Mouse (Mus musculus) adrenal gland, adult 18-20 months (tissue): Measurements from ENCODE around the gene Mrpl27. TPM values are rescaled to one million over a fixed set of nuclear protein-coding genes. Genes with fewer than 3 reads are reported as not detected.
A peak's percentile ranks its signal among the peaks of the same experiment; 100 is the strongest.
"Not testable (repeated sequence)": the region's sequence is repeated elsewhere in the genome, so short reads cannot be mapped to it uniquely, and the experiment has no call there.

Source experiments
- DNase-seq, 2 experiments: peaks; one replicate each; pipeline ENCODE4 v3.0.0; 2021 to 2022; ENCODE audit warnings: low spot score in 2 of 2
- long read RNA-seq, 2 experiments: library from polyadenylated mRNA; stranded (forward); transcript quantifications; one replicate each; pipeline ENCODE4 v2.0.0; 2021
- total RNA-seq, 2 experiments: library from RNA; stranded (reverse); gene quantifications; 1 replicate in 1 of 2; 2 replicates in 1 of 2; pipeline ENCODE4 v1.2.3; 2021

Mrpl27 gene
- 10 to 100 TPM; 65.8 to 73.0 TPM for total RNA-seq
- long read RNA-seq, experiment 1, transcript Mrpl27-201 (4 exons, 756 nt), result major isoform, 15 of 16 reads
- long read RNA-seq, experiment 1, partial matches to known transcripts, result 1 of 16 reads
- long read RNA-seq, experiment 1, other reads (novel, unspliced or antisense), result 0 of 16 reads
- long read RNA-seq, experiment 2, transcript Mrpl27-202 (4 exons, 439 nt), result minor isoform, 6 of 92 reads
- long read RNA-seq, experiment 2, transcript Mrpl27-201 (4 exons, 756 nt), result major isoform, 77 of 92 reads
- long read RNA-seq, experiment 2, partial matches to known transcripts, result 3 of 92 reads
- long read RNA-seq, experiment 2, other reads (novel, unspliced or antisense), result 5 of 92 reads

- DNase-seq, result peak; percentile 83 to 86
These were observed at the start of gene Mrpl27, which contains the start of gene Eme1 for GRCm38 (mm10) chr11:94653663-94654436. Gene Mrpl27 (plus strand): TSS chr11:94653767. Gene Eme1 (minus strand): TSS chr11:94653964.

DNA sequence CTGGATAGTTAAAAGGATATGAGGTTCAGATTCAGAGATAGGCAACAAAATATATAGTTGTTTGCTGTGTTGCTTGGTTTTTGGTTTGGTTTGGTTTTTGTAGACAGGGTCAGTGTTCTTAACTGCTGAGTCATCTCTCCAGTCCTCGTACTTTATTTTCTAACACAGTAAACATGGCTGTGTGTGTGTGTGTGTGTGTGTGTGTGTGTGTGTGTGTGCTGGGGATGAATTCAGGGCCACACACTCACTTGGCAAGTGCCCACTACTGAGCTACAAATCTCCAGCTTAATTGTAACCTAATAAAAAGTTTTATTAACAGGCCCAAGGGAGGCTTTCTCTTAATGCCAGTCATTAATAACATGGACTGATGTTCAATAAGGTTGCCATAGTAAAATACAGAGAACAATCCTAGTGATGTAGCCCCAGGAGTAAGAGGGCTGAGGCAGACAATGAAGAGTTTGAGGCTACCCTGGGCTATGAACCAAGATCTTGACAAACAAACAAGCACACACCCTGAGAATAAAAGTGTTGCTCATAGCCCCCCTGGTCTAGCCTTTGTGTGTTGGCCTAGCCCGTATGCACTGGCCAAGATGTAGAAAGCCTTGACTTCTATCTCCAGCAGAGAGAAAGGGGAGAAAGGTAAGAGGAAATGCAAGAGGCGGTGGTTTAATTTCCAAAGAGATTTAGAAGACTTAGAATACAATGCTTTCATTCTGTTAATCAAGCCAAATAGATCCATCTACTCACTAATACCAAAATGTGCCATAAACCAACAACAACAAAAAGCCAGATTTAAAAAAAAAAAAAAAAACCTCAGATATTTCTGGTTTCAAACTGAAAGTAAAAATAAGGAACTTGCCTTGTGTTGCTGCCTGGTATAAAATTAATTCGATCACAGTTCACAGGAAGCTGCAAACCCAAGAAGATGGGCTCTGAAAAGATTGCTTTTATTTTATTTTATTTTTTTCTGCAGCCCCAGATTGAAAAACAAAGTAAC is 42.5 kb upstream of the Mrpl27 start:
- no peak for DNase-seq

- no peak for DNase-seq
These were observed 39.0 kb upstream of the Mrpl27 start for GRCm38 (mm10) chr11:94614603-94615002.

GRCm38 (mm10) chr11:94615494-94615893 is 38.1 kb upstream of the Mrpl27 start:
- DNase-seq, result no peak

- DNase-seq, result no peak
These were observed 35.9 kb upstream of the Mrpl27 start for GRCm38 (mm10) chr11:94617646-94618045.

DNA sequence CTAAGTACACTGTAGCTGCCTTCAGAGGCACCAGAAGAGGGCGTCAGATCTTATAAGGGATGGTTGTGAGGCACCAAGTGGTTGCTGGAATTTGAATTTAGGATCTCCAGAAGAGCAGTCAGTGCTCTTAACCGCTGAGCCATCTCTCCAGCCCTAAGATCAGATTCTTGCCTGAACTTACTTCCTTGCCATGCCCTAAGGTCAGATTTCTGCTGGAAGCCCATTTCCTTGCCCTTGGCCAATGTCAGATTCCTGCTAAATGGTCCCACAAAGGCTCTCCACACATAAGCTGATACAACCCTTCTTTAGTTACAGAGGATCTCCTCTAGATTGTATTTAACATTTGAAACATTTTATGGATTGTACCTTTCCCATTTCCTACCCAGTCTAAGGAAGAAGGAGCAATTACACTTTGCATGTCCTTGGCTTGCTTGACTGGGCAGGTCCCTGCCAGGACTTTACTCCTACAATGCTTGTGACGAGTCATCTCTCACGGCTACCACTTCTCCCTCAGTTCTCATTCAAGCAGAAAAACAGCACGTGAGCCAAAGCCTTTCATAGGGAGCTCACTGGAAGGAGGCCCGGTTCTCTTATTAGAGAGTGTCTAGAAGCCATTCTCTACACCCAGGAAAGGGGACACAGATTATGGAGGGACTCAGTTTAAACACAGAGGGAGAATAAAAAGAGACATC is 32.7 kb upstream of the Mrpl27 start:
- no peak for DNase-seq

GRCm38 (mm10) chr11:94621458-94621852 is 32.1 kb upstream of the Mrpl27 start:
- DNase-seq, result no peak

DNA sequence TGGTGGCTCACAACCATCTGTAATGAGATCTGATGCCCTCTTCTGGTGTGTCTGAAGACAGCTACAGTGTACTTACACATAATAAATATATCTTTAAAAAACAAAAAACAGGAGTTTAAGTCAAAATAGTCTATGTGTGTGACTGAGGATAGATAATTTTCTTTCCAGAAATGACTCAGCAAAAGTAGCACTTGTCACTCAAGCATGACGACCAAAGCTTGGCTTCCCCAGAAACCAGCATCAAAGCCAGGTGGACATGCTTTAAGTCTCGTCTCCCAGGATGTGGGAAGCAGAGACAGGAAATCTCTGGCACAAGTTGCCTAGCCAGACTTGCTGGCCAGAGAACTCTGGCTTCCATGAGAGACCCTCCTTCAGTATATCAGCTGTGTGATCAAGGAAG is 31.4 kb upstream of the Mrpl27 start:
- no peak for DNase-seq

GRCm38 (mm10) chr11:94629199-94629883 is 24.2 kb upstream of the Mrpl27 start, which contains the start of gene Lrrc59:
Gene Lrrc59 (plus strand): TSS chr11:94629767.
- DNase-seq, result peak; percentile 97 to 98

- DNase-seq, result no peak
These were observed 23.7 kb upstream of the Mrpl27 start for GRCm38 (mm10) chr11:94629884-94630198.

DNA sequence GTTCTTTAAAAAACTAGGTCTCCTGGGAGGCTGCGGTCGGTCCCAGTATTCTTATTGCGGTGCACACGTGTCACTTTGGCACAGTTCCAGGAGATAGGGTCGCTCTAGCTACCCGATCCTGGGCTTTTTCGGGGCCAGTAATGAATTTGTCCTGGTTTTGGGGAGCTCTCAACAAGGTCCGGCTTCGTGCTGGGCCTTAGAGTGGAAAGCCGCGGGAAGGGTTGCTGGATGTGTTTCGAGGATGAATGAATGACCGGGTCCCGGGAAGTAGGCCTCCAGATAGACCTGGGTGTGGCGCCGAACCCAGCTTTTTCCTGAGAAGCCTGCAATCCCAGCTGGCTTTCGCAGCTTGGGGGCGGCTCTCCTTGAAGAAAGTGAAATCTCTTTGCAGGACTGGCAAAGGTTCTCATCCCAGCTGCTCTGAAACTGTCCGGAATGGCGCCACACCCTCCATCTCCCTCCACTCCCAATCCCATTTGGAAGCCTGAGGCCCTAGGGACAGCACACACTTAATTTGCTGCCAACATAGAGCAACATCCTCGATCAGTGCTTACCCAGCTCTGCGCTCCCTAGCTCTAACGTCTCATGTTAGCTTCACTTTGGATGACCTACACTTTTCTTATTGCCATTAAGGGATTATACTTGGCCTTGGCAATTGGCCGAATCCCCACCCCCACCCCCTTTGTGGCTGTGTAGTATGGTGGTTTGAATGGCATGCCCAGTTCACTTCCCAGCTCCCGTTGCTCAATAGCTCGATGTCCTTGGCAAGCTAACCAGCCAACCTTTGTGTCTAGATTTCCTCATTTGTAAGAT is 23.2 kb upstream of the Mrpl27 start:
- peak; percentile 42 to 45 for DNase-seq

- DNase-seq, result no peak
These were observed 21.6 kb upstream of the Mrpl27 start for GRCm38 (mm10) chr11:94631969-94632368.

- no peak for DNase-seq
These were observed 20.6 kb upstream of the Mrpl27 start for GRCm38 (mm10) chr11:94632988-94633387.

- no peak for DNase-seq
These were observed 19.1 kb upstream of the Mrpl27 start for GRCm38 (mm10) chr11:94634431-94634830.

GRCm38 (mm10) chr11:94644461-94645219 is 8.9 kb upstream of the Mrpl27 start:
- DNase-seq, result no peak

- no peak for DNase-seq
These were observed 7.1 kb upstream of the Mrpl27 start for GRCm38 (mm10) chr11:94646457-94646856.

- DNase-seq, result not testable (repeated sequence)
These were observed 2.3 kb upstream of the Mrpl27 start for GRCm38 (mm10) chr11:94651241-94651640.

- DNase-seq, result no peak
These were observed 594 bp upstream of the Mrpl27 start for GRCm38 (mm10) chr11:94652973-94653372.
